Mouse (Mus musculus): ENCODE measurements around the gene Hist1h2bm. TPM values are rescaled to one million over a fixed set of nuclear protein-coding genes. Genes with fewer than 3 reads are reported as not detected.
A peak's percentile ranks its signal among the peaks of the same experiment; 100 is the strongest.
"Not testable (repeated sequence)": the region's sequence is repeated elsewhere in the genome, so short reads cannot be mapped to it uniquely, and the experiment has no call there.

The Hist1h2bm gene
- polyA plus RNA-seq, 1 experiment from 2014 or later = 2.2 TPM

DNA sequence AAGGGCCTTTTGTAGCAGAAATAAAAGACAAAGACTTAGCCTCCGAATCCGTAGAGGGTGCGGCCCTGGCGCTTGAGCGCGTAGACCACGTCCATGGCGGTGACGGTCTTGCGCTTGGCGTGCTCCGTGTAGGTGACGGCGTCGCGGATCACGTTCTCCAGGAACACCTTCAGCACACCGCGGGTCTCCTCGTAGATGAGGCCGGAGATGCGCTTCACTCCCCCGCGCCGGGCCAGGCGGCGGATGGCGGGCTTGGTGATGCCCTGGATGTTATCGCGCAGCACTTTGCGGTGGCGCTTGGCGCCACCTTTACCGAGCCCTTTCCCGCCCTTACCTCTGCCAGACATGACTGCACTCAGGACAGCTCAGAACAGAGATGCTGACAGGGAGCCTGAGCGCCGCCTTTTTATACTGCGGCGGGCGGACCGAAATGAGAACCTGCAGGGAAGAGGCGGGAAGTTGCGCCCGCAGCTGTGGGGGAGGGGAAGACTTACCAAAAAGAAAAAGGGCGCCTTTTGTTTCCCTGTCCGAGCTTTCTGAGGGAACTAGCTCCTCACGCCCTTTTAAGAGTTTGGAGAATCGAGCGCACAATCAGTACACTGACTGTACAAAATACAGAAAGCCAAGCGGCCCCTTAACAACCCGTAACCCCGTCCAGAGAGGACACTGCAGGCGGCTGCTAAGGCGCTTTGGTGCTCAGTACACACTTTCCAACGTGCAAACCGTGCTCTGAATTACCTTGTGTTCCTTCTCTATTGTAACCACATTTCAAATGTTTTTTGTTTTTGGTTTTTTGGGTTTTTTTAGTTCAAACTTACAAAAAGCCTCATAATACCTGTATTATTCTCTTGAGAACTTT is 28.5 kb downstream of the Hist1h2bm start, which contains the start of gene Hist1h4k:
Gene Hist1h4k, minus strand, starts transcription at position 347 of the 859 bp plus-strand sequence.
- H3K9me3 ChIP-seq (ENCODE audit: control insufficient read depth, low read length); H3K27me3 ChIP-seq (replicated peaks; ENCODE audit: control insufficient read depth, insufficient read depth, low read length); H3K36me3 ChIP-seq (ENCODE audit: control insufficient read depth, insufficient read depth): not testable (repeated sequence)
- peak; percentile 85 for ATAC-seq
- Histone ChIP-seq H3K27ac (ENCODE audit: low read length) (peak within 1 kb of the TSS; percentile 92), H3K9ac (replicated peaks; ENCODE audit: low read depth, low read length) (peak within 1 kb of the TSS; percentile 63), H3K4me2 (ENCODE audit: low read length) (peak within 1 kb of the TSS; percentile 82), H3K4me3 (replicated peaks; ENCODE audit: low read length) (peak within 1 kb of the TSS; percentile 70), H3K4me1 (replicated peaks; ENCODE audit: control insufficient read depth, insufficient read depth, low read length) (peaks cover 21% of the 10 kb centered on the region)
- under 1% methylated on average over 44 of the region's 56 CpGs for whole genome bisulfite sequencing

DNA sequence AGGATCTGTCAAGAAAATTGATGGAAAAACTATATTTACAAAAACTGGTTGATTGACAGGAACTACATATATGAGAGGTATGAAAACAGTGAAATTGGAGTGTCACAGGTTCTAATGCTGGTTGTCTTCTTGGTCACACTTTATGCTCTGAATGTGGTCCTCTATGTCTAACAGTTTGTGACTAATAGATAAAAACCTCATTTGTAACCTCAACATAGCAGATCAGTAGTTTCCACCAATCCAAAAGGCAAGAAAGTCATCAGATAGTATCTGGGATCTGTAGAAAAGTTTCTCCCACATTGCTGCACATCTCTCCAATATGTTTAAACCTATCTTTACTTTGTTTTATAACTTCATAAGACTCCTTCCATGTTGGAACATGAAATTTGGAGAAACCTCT is 29.6 kb downstream of the Hist1h2bm start:
- ATAC-seq = no peak
- Histone ChIP-seq H3K27ac (ENCODE audit: low read length) (no peak overlapping the region), H3K27me3 (replicated peaks; ENCODE audit: control insufficient read depth, insufficient read depth, low read length) (no peaks in the 10 kb centered on the region), H3K36me3 (ENCODE audit: control insufficient read depth, insufficient read depth) (no peaks in the 10 kb centered on the region), H3K4me3 (replicated peaks; ENCODE audit: low read length) (no peak overlapping the region), H3K4me1 (replicated peaks; ENCODE audit: control insufficient read depth, insufficient read depth, low read length) (peaks cover 21% of the 10 kb centered on the region), H3K9ac (replicated peaks; ENCODE audit: low read depth, low read length) (no peak overlapping the region), H3K9me3 (ENCODE audit: control insufficient read depth, low read length) (no peaks in the 10 kb centered on the region), H3K4me2 (ENCODE audit: low read length) (no peak overlapping the region)

DNA sequence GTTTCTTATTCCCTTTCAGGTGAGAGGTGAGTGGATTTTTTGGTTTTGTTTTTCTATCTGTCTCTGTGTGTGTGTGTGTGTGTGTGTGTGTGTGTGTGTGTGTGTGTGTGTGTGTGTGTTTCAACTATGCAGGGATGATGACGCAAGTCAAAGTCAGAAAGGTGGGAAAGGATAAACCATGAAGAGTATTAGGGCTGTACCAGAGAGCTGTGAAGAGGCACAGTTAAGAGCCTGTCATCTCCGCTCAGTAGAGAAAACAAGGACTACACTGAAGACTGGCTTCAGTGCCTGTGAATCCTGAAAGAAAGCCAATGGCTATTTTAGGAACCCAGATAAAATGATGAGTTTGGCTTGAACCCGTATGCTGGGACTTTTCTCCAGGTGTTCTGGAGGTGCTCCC is 30.0 kb downstream of the Hist1h2bm start:
- H3K27me3 ChIP-seq (replicated peaks; ENCODE audit: control insufficient read depth, insufficient read depth, low read length) = no peaks in the 10 kb centered on the region
- no peak overlapping the region for H3K4me2 ChIP-seq (ENCODE audit: low read length)
- no peak for ATAC-seq
- WGBS = 72% methylated on average over 3 of the region's 3 CpGs
- peaks cover 21% of the 10 kb centered on the region for H3K4me1 ChIP-seq (replicated peaks; ENCODE audit: control insufficient read depth, insufficient read depth, low read length)
- no peak overlapping the region for H3K9ac ChIP-seq (replicated peaks; ENCODE audit: low read depth, low read length)
- H3K9me3 ChIP-seq (ENCODE audit: control insufficient read depth, low read length) = no peaks in the 10 kb centered on the region
- no peak overlapping the region for H3K4me3 ChIP-seq (replicated peaks; ENCODE audit: low read length)
- H3K36me3 ChIP-seq (ENCODE audit: control insufficient read depth, insufficient read depth) = no peaks in the 10 kb centered on the region
- no peak overlapping the region for H3K27ac ChIP-seq (ENCODE audit: low read length)

DNA sequence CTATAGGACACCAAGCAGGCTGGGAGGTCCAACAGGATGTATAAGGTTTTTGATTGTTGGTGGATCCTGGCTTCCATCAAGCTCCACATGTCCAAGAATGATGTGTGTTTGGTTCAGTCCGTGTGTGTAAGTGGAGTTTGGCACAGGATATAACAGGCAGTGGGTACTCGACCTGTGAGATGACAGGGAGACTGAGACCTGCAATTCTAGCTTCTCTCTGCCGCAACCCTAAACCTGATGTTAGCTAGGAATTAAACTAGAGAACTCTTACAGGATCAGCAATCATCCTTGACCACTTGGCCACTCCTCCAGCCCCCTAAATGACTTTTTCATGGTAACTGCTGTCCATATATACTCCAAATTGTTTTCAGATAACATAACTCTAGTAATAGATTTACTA is 30.5 kb downstream of the Hist1h2bm start:
- Histone ChIP-seq H3K9me3 (ENCODE audit: control insufficient read depth, low read length) (no peaks in the 10 kb centered on the region), H3K36me3 (ENCODE audit: control insufficient read depth, insufficient read depth) (no peaks in the 10 kb centered on the region), H3K4me2 (ENCODE audit: low read length) (peak overlapping the region; percentile 25; the same call in 1 of the 2 replicates), H3K4me1 (replicated peaks; ENCODE audit: control insufficient read depth, insufficient read depth, low read length) (peaks cover 19% of the 10 kb centered on the region), H3K27me3 (replicated peaks; ENCODE audit: control insufficient read depth, insufficient read depth, low read length) (no peaks in the 10 kb centered on the region), H3K9ac (replicated peaks; ENCODE audit: low read depth, low read length) (no peak overlapping the region; the same call in 1 of the 2 replicates), H3K27ac (ENCODE audit: low read length) (peak overlapping the region; percentile 37; the same call in 1 of the 2 replicates), H3K4me3 (replicated peaks; ENCODE audit: low read length) (no peak overlapping the region)
- 42% methylated on average over 3 of the region's 3 CpGs for WGBS
- ATAC-seq = no peak

DNA sequence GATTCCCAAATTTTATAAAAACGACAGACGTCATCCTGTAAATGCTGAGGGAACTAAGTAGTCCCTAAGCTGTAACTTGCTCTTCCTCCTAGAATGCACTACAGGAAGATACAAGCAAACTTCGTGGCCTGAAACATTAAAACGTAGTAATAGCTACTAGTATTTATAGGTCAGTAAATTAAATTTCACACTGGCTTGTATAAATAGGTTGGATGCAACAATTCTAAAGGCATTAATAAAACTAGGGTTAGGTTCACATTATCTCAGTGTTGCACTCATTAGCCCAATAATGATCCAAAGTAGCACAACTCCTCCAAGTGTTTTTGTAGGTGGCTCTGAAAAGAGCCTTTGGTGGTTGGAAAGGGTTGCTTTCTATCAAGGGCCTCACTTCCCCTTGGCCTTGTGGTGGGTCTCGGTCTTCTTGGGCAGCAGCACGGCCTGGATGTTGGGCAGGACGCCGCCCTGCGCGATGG is 31.2 kb downstream of the Hist1h2bm start:
- H3K4me1 ChIP-seq (replicated peaks; ENCODE audit: control insufficient read depth, insufficient read depth, low read length) = peaks cover 16% of the 10 kb centered on the region
- H3K27ac ChIP-seq (ENCODE audit: low read length) = peak overlapping the region; percentile 94
- H3K4me2 ChIP-seq (ENCODE audit: low read length) = peak overlapping the region; percentile 85
- peak overlapping the region; percentile 51 for H3K4me3 ChIP-seq (replicated peaks; ENCODE audit: low read length)
- no peaks in the 10 kb centered on the region for H3K27me3 ChIP-seq (replicated peaks; ENCODE audit: control insufficient read depth, insufficient read depth, low read length)
- no peaks in the 10 kb centered on the region for H3K36me3 ChIP-seq (ENCODE audit: control insufficient read depth, insufficient read depth)
- peak overlapping the region; percentile 64 for H3K9ac ChIP-seq (replicated peaks; ENCODE audit: low read depth, low read length)
- no peaks in the 10 kb centered on the region for H3K9me3 ChIP-seq (ENCODE audit: control insufficient read depth, low read length)
- ATAC-seq = no peak
- WGBS = 1% methylated on average over 10 of the region's 10 CpGs

DNA sequence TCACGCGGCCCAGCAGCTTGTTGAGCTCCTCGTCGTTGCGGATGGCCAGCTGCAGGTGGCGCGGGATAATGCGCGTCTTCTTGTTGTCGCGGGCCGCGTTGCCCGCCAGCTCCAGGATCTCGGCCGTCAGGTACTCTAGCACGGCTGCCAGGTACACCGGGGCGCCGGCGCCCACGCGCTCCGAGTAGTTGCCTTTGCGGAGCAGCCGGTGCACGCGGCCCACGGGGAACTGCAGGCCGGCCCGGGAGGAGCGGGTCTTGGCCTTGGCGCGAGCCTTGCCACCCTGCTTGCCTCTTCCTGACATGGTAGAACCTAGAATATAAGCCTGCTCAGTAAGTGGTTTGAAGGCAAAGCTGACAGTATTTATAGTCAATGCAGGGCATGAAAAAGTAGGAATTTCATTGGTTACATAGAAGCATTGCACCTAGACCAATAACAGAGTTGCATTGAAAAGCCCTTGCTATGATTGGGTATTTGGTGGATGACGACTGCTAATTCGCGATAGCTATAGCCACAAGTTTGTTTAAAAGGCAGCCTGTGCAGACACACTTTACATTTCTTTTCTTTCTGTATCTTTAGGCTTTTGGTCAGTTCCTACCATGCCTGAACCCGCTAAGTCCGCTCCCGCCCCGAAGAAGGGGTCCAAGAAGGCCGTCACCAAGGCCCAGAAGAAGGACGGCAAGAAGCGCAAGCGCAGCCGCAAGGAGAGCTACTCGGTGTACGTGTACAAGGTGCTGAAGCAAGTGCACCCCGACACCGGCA is 31.9 kb downstream of the Hist1h2bm start, which contains the start of the genes Hist1h2ak and Hist1h2bn:
Gene Hist1h2ak, minus strand, starts transcription at position 304 of the 762 bp plus-strand sequence.
Gene Hist1h2bn, plus strand, starts transcription at position 600 of the 762 bp plus-strand sequence.
- H3K36me3 ChIP-seq (ENCODE audit: control insufficient read depth, insufficient read depth); H3K27me3 ChIP-seq (replicated peaks; ENCODE audit: control insufficient read depth, insufficient read depth, low read length); H3K9me3 ChIP-seq (ENCODE audit: control insufficient read depth, low read length): not testable (repeated sequence)
- peak; percentile 95 for ATAC-seq
- WGBS = under 1% methylated on average over 32 of the region's 50 CpGs
- Histone ChIP-seq H3K4me2 (ENCODE audit: low read length) (peak within 1 kb of the TSS; percentile 85), H3K9ac (replicated peaks; ENCODE audit: low read depth, low read length) (peak within 1 kb of the TSS; percentile 64), H3K4me1 (replicated peaks; ENCODE audit: control insufficient read depth, insufficient read depth, low read length) (peaks cover 13% of the 10 kb centered on the region), H3K4me3 (replicated peaks; ENCODE audit: low read length) (peak within 1 kb of the TSS; percentile 51), H3K27ac (ENCODE audit: low read length) (peak within 1 kb of the TSS; percentile 94)

DNA sequence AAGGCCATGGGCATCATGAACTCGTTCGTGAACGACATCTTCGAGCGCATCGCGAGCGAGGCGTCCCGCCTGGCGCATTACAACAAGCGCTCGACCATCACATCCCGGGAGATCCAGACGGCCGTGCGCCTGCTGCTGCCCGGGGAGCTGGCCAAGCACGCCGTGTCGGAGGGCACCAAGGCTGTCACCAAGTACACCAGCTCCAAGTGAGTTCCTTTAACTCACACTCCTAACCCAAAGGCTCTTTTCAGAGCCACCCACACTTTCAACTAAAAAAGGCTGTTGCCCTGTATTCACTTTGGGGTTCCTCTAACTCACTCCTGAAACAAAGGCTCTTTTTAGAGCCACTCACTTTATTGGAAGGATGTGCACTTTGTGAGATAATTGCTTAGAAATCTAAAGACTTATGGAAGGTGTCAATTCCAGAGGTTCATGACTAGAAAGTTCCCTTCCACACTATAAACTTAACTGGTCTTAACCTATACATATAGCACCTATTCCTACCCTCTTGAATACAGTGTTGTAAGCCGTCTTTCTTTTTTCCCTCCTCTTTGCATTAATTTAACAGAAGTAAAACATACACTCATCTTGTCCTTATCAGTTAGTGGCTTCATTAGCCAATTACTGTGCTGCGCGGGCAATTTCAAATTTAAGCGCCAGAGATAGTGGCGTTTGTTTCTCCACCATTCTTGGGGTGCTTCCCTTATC is 32.6 kb downstream of the Hist1h2bm start:
- Histone ChIP-seq H3K27ac (ENCODE audit: low read length) (peak overlapping the region; percentile 86), H3K9ac (replicated peaks; ENCODE audit: low read depth, low read length) (0 out of 2 replicates have a peak overlapping the region, but pooled peaks have one; percentile 29), H3K4me3 (replicated peaks; ENCODE audit: low read length) (peak overlapping the region; percentile 51), H3K4me2 (ENCODE audit: low read length) (peak overlapping the region; percentile 66), H3K4me1 (replicated peaks; ENCODE audit: control insufficient read depth, insufficient read depth, low read length) (peaks cover 11% of the 10 kb centered on the region)
- ATAC-seq; H3K36me3 ChIP-seq (ENCODE audit: control insufficient read depth, insufficient read depth); H3K9me3 ChIP-seq (ENCODE audit: control insufficient read depth, low read length); H3K27me3 ChIP-seq (replicated peaks; ENCODE audit: control insufficient read depth, insufficient read depth, low read length): not testable (repeated sequence)
- 0% methylated on average over 8 of the region's 26 CpGs for WGBS

DNA sequence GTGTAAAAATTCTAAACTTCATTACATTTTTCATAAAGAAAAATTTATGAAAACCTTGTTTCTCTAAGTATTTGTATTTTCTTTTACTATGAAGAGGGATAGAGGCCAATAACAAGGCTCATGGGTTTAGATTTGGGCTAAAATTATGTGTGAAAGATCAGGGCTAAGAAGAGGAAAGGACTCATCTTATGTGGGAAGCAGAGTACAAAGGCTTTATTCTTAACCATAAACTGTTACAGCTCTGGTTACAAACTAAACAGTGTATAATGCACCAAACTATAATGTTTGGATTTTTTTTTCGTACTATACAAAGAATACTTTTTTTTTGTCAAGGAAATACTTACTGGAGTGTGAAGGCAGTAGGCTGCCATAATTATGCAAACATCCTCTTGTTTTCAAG is 33.9 kb downstream of the Hist1h2bm start:
- Histone ChIP-seq H3K27ac (ENCODE audit: low read length) (no peak overlapping the region), H3K4me2 (ENCODE audit: low read length) (no peak overlapping the region), H3K9me3 (ENCODE audit: control insufficient read depth, low read length) (no peaks in the 10 kb centered on the region), H3K4me1 (replicated peaks; ENCODE audit: control insufficient read depth, insufficient read depth, low read length) (peaks cover 11% of the 10 kb centered on the region), H3K27me3 (replicated peaks; ENCODE audit: control insufficient read depth, insufficient read depth, low read length) (no peaks in the 10 kb centered on the region), H3K9ac (replicated peaks; ENCODE audit: low read depth, low read length) (no peak overlapping the region), H3K36me3 (ENCODE audit: control insufficient read depth, insufficient read depth) (no peaks in the 10 kb centered on the region), H3K4me3 (replicated peaks; ENCODE audit: low read length) (no peak overlapping the region)
- 61% methylated on average over 1 of the region's 1 CpGs for WGBS
- no peak for ATAC-seq
